Mouse (Mus musculus) MEL (cell line): Measurements from ENCODE around the gene Gsap. TPM values are rescaled to one million over a fixed set of nuclear protein-coding genes. Genes with fewer than 3 reads are reported as not detected.

Experiments used
- DNase-seq: peaks from one replicate; pipeline ENCODE4 v3.0.0; 2011; ENCODE audit warnings: low read depth, low spot score
- H3K27ac ChIP-seq: 2 replicates; pipeline ENCODE4 v1.5.1; 2012; ENCODE audit warnings: low read depth, mild to moderate bottlenecking, control low read depth, low read length, moderate library complexity; ENCODE audit not compliant: control insufficient read depth
- H3K27me3 ChIP-seq, 2 experiments: fragments of 150-350 bp in 1 of 2; sonication (generic) in 1 of 2; 2 replicates each; pipeline ENCODE4 v1.6.1; 2012; ENCODE audit warnings: low read length in 2 of 2, mild to moderate bottlenecking in 2 of 2, improper control_type of control experiment in 1 of 2, moderate library complexity in 1 of 2; ENCODE audit not compliant: insufficient read depth in 2 of 2, control insufficient read depth in 1 of 2
- H3K36me3 ChIP-seq, 2 experiments: 2 replicates each; pipeline ENCODE4 v1.6.1; 2012 to 2014; ENCODE audit warnings: low read length in 2 of 2, improper control_type of control experiment in 1 of 2, inconsistent platforms in 1 of 2, mild to moderate bottlenecking in 1 of 2; ENCODE audit not compliant: insufficient read depth in 2 of 2, control insufficient read depth in 1 of 2
- H3K4me1 ChIP-seq, 2 experiments: fragments of 150-350 bp in 1 of 2; sonication (generic) in 1 of 2; 2 replicates each; pipeline ENCODE4 v1.6.1; 2012; ENCODE audit warnings: low read length in 2 of 2, improper control_type of control experiment in 1 of 2, mild to moderate bottlenecking in 1 of 2; ENCODE audit not compliant: insufficient read depth in 2 of 2, control insufficient read depth in 1 of 2
- H3K4me3 ChIP-seq, 2 experiments: fragments of 150-350 bp in 1 of 2; sonication (generic) in 1 of 2; 2 replicates each; pipeline ENCODE4 v1.5.1; 2012; ENCODE audit warnings: low read depth in 2 of 2, low read length in 2 of 2, mild to moderate bottlenecking in 2 of 2, moderate library complexity in 2 of 2, control low read depth in 1 of 2, improper control_type of control experiment in 1 of 2; ENCODE audit not compliant: control insufficient read depth in 1 of 2, insufficient read depth in 1 of 2
- H3K79me2 ChIP-seq: 2 replicates; pipeline ENCODE4 v1.6.1; 2012; ENCODE audit warnings: mild to moderate bottlenecking, low read length, moderate library complexity; ENCODE audit not compliant: control insufficient read depth, poor library complexity, insufficient read depth
- H3K9ac ChIP-seq: 2 replicates; pipeline ENCODE4 v1.6.1; 2012; ENCODE audit warnings: low read depth, mild to moderate bottlenecking, control low read depth, low read length, moderate library complexity; ENCODE audit not compliant: control insufficient read depth, poor library complexity, severe bottlenecking
- H3K9me3 ChIP-seq: fragments of 150-350 bp; sonication (generic); replicated peaks from 2 replicates; pipeline ENCODE4 v1.6.1; 2012; ENCODE audit warnings: mild to moderate bottlenecking, low read length, improper control_type of control experiment, moderate library complexity; ENCODE audit not compliant: insufficient read depth
- CHD1 ChIP-seq: IDR thresholded peaks from 2 replicates; pipeline ENCODE4 v1.6.1; 2012; ENCODE audit warnings: low read depth, mild to moderate bottlenecking, inconsistent platforms, low read length, improper control_type of control experiment
- CHD2 ChIP-seq: IDR thresholded peaks from 2 replicates; pipeline ENCODE4 v1.6.1; 2011; ENCODE audit warnings: low read length, improper control_type of control experiment
- CTCF ChIP-seq, 3 experiments: IDR thresholded peaks in 2 of 3; conservative IDR thresholded peaks in 1 of 3; 2 replicates each; pipeline ENCODE4 v1.5.1; 2011 to 2012; ENCODE audit warnings: low read length in 3 of 3, low read depth in 2 of 3, mild to moderate bottlenecking in 2 of 3, improper control_type of control experiment in 1 of 3, inconsistent platforms in 1 of 3, mixed read lengths in 1 of 3, moderate library complexity in 1 of 3; ENCODE audit not compliant: control insufficient read depth in 1 of 3, insufficient read depth in 1 of 3, poor library complexity in 1 of 3, severe bottlenecking in 1 of 3
- ELF1 ChIP-seq: IDR thresholded peaks from 2 replicates; pipeline ENCODE4 v1.6.1; 2014; ENCODE audit warnings: low read depth, mild to moderate bottlenecking, inconsistent platforms, low read length, improper control_type of control experiment, moderate library complexity
- GATA1 ChIP-seq: IDR thresholded peaks from 2 replicates; pipeline ENCODE4 v1.6.1; 2011; ENCODE audit warnings: low read depth, low read length, improper control_type of control experiment
- HCFC1 ChIP-seq: IDR thresholded peaks from 2 replicates; pipeline ENCODE4 v1.6.1; 2012; ENCODE audit warnings: low read depth, mild to moderate bottlenecking, inconsistent platforms, low read length, improper control_type of control experiment, moderate library complexity
- JUND ChIP-seq: IDR thresholded peaks from 2 replicates; pipeline ENCODE4 v1.6.1; 2011; ENCODE audit warnings: low read depth, mild to moderate bottlenecking, improper control_type of control experiment, low read length
- KAT2A ChIP-seq: conservative IDR thresholded peaks from 2 replicates; pipeline ENCODE4 v1.6.1; 2012; ENCODE audit warnings: low read depth, low read length, improper control_type of control experiment, inconsistent platforms
- MEF2A ChIP-seq: IDR thresholded peaks from 2 replicates; pipeline ENCODE4 v1.6.1; 2014; ENCODE audit warnings: low read depth, mild to moderate bottlenecking, inconsistent platforms, low read length, improper control_type of control experiment; ENCODE audit not compliant: poor library complexity, insufficient replicate concordance, severe bottlenecking; ENCODE audit errors: extremely low read depth
- NELFE ChIP-seq: IDR thresholded peaks from 2 replicates; pipeline ENCODE4 v1.6.1; 2011; ENCODE audit warnings: low read depth, low read length, improper control_type of control experiment
- POLR2AphosphoS2 ChIP-seq: IDR thresholded peaks from 2 replicates; pipeline ENCODE4 v1.6.1; 2011; ENCODE audit warnings: low read length, improper control_type of control experiment
- RAD21 ChIP-seq: IDR thresholded peaks from 2 replicates; pipeline ENCODE4 v1.6.1; 2011; ENCODE audit warnings: mild to moderate bottlenecking, low read depth, low read length, improper control_type of control experiment
- RCOR1 ChIP-seq: IDR thresholded peaks from 2 replicates; pipeline ENCODE4 v1.6.1; 2012; ENCODE audit warnings: low read depth, mild to moderate bottlenecking, inconsistent platforms, low read length, improper control_type of control experiment
- TAL1 ChIP-seq: IDR thresholded peaks from 2 replicates; pipeline ENCODE4 v1.6.1; 2012; ENCODE audit warnings: mild to moderate bottlenecking, inconsistent platforms, low read length, moderate library complexity, mixed read lengths
- TCF12 ChIP-seq: IDR thresholded peaks from 2 replicates; pipeline ENCODE4 v1.6.1; 2014; ENCODE audit warnings: low read depth, mild to moderate bottlenecking, inconsistent platforms, low read length, improper control_type of control experiment, moderate library complexity
- ZC3H11A ChIP-seq: IDR thresholded peaks from 2 replicates; pipeline ENCODE4 v1.6.1; 2012; ENCODE audit warnings: low read depth, mild to moderate bottlenecking, inconsistent platforms, low read length, improper control_type of control experiment
- ZKSCAN1 ChIP-seq: IDR thresholded peaks from 2 replicates; pipeline ENCODE4 v1.6.1; 2012; ENCODE audit warnings: low read depth, mild to moderate bottlenecking, inconsistent platforms, low read length, improper control_type of control experiment, moderate library complexity
- ZNF384 ChIP-seq: IDR thresholded peaks from 2 replicates; pipeline ENCODE4 v1.6.1; 2012; ENCODE audit warnings: low read depth, mild to moderate bottlenecking, inconsistent platforms, low read length, improper control_type of control experiment
- polyA plus RNA-seq, 2 experiments: library from polyadenylated mRNA; stranded (reverse) in 1 of 2; unstranded in 1 of 2; fragments of >175 nt in 1 of 2; fragments of >200 nt in 1 of 2; gene quantifications; 2 replicates each; pipeline versions ENCODE4 v1.2.1 to v1.2.4; 2012; ENCODE audit warnings: low replicate concordance in 2 of 2, low read depth in 1 of 2; ENCODE audit not compliant: insufficient read length in 2 of 2, insufficient read depth in 1 of 2, missing spikeins in 1 of 2
- total RNA-seq: library from RNA; depleted of rRNA; stranded (reverse); fragments of 300-350 nt; gene quantifications from 2 replicates; pipeline ENCODE4 v1.2.3, GENCODE M21; 2012

Gsap gene
- total and polyA plus RNA-seq, 3 experiments, result 0.19 to 0.22 TPM; not detected in 1

- Histone ChIP-seq H3K79me2 (no peaks in the 10 kb centered on the region), H3K4me3 (no peak overlapping the region), H3K27ac (no peak overlapping the region), H3K9ac (no peak overlapping the region), H3K36me3 (no peaks in the 10 kb centered on the region), H3K4me1 (no peaks in the 10 kb centered on the region), H3K9me3 (no peaks in the 10 kb centered on the region), H3K27me3 (no peaks in the 10 kb centered on the region)
- no peak for DNase-seq
- TF ChIP-seq CTCF (IDR thresholded peaks at IDR 0.05 in 2 of 3, conservative IDR thresholded peaks at IDR 0.05 in 1 of 3; ENCODE audit: control insufficient read depth in 1 of 3, insufficient read depth in 1 of 3, low read depth in 2 of 3, low read length in 3 of 3, poor library complexity in 1 of 3, severe bottlenecking in 1 of 3) (no peak), RAD21 (no peak), RCOR1 (no peak), KAT2A (no peak), CHD2 (no peak), ZKSCAN1 (no peak), HCFC1 (no peak), ZNF384 (no peak), POLR2AphosphoS2 (no peak), ELF1 (no peak)
Measured at GRCm38 (mm10) chr5:21206014-21206413, 20.0 kb downstream of the Gsap start.

GRCm38 (mm10) chr5:21211406-21211805 lies 25.4 kb downstream of the Gsap start:
- no peaks in the 10 kb centered on the region for H3K4me1 ChIP-seq
- H3K27me3 ChIP-seq, result no peaks in the 10 kb centered on the region; a peak in 1 of 4 replicates
- H3K9ac ChIP-seq, result no peak overlapping the region
- H3K4me3 ChIP-seq, result no peak overlapping the region
- no peak overlapping the region for H3K27ac ChIP-seq
- TF ChIP-seq NELFE, result no peak
- TF ChIP-seq ZC3H11A, result no peak
- no peak for TF ChIP-seq KAT2A
- no peak for TF ChIP-seq GATA1
- no peak for TF ChIP-seq TCF12
- TF ChIP-seq MEF2A, result no peak
- TF ChIP-seq ZKSCAN1, result no peak
- no peak for TF ChIP-seq CHD1
- TF ChIP-seq JUND, result no peak
- TF ChIP-seq TAL1, result no peak
- no peak for TF ChIP-seq ZNF384
- no peaks in the 10 kb centered on the region for H3K79me2 ChIP-seq
- no peaks in the 10 kb centered on the region for H3K9me3 ChIP-seq
- no peaks in the 10 kb centered on the region for H3K36me3 ChIP-seq
- no peak for DNase-seq
